Mouse (Mus musculus) activated CD4-positive, CD25-positive, alpha-beta regulatory T cell, adult 9 weeks (primary cell): Measurements from ENCODE around the gene Hist1h2bn. TPM values are rescaled to one million over a fixed set of nuclear protein-coding genes. Genes with fewer than 3 reads are reported as not detected.

Source experiments
- polyA plus RNA-seq: library from polyadenylated mRNA; unstranded; fragments of 100-300 nt; shearing (Covaris generic); gene quantifications from one replicate; pipeline ENCODE4 v1.2.1, GENCODE M21; 2017

Gene Hist1h2bn
- polyA plus RNA-seq = 2.6 TPM

DNA sequence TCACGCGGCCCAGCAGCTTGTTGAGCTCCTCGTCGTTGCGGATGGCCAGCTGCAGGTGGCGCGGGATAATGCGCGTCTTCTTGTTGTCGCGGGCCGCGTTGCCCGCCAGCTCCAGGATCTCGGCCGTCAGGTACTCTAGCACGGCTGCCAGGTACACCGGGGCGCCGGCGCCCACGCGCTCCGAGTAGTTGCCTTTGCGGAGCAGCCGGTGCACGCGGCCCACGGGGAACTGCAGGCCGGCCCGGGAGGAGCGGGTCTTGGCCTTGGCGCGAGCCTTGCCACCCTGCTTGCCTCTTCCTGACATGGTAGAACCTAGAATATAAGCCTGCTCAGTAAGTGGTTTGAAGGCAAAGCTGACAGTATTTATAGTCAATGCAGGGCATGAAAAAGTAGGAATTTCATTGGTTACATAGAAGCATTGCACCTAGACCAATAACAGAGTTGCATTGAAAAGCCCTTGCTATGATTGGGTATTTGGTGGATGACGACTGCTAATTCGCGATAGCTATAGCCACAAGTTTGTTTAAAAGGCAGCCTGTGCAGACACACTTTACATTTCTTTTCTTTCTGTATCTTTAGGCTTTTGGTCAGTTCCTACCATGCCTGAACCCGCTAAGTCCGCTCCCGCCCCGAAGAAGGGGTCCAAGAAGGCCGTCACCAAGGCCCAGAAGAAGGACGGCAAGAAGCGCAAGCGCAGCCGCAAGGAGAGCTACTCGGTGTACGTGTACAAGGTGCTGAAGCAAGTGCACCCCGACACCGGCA is at the start of gene Hist1h2bn, which contains the start of gene Hist1h2ak:
Gene Hist1h2bn (plus strand): TSS at position 600 of the 762 bp plus-strand sequence.
Gene Hist1h2ak (minus strand): TSS at position 304 of the 762 bp plus-strand sequence.

DNA sequence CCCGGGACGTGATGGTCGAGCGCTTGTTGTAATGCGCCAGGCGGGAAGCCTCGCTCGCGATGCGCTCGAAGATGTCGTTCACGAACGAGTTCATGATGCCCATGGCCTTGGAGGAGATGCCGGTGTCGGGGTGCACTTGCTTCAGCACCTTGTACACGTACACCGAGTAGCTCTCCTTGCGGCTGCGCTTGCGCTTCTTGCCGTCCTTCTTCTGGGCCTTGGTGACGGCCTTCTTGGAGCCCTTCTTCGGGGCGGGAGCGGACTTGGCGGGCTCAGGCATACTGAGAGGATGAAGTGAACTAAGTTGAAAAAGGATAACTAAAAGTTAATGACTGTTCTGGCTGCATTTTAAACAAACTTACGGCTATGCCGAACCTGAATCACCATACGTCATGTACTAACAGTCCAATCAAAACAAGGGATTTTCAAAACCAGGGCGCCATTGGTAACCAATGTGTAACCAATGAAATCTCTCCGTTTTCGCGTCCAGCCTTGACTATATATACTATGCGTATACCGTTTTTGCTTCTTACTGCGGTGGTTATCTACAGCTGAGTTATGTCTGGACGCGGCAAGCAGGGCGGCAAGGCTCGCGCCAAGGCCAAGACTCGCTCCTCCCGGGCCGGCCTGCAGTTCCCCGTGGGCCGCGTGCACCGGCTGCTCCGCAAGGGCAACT is 37.9 kb upstream of the Hist1h2bn start, which contains the start of the genes Hist1h2bl and Hist1h2ai:
Gene Hist1h2bl (minus strand): TSS at position 280 of the 676 bp plus-strand sequence.
Gene Hist1h2ai (plus strand): TSS at position 559 of the 676 bp plus-strand sequence.

GRCm38 (mm10) chr13:21717397-21718357 is 36.2 kb upstream of the Hist1h2bn start, which contains the start of gene Hist1h3h:
Gene Hist1h3h (plus strand): TSS chr13:21717659.

GRCm38 (mm10) chr13:21721757-21722372 is 32.1 kb upstream of the Hist1h2bn start, which contains the start of gene Hist1h2bm:
Gene Hist1h2bm (plus strand): TSS chr13:21722044.

DNA sequence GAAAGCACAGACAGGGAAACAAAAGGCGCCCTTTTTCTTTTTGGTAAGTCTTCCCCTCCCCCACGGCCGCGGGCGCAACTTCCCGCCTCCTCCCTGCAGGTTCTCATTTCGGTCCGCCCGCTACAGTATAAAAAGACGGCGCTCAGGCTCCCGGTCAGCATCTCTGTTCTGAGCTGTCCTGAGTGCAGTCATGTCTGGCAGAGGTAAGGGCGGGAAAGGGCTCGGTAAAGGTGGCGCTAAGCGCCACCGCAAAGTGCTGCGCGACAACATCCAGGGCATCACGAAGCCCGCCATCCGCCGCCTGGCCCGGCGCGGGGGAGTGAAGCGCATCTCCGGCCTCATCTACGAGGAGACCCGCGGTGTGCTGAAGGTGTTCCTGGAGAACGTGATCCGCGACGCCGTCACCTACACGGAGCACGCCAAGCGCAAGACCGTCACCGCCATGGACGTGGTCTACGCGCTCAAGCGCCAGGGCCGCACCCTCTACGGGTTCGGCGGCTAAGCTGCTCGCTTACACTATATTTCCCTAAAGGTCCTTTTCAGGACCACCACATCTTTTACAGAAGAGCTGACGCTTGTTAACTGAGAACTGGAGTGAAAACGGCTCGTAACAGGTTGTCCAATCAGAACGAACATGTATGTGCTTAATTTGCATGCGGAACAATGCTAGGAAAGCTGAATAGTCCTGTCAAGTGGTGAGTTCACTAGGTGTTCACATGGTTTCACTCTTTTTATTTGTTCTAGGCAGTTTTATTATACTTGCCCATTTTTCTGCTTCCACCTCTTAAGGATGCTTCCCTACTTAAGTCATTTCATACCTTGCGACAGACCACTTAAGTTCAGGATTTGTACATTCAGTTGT is 18.8 kb upstream of the Hist1h2bn start, which contains the start of gene Hist1h4j:
Gene Hist1h4j (plus strand): TSS at position 159 of the 862 bp plus-strand sequence.

GRCm38 (mm10) chr13:21750159-21751017 is 3.5 kb upstream of the Hist1h2bn start, which contains the start of gene Hist1h4k:
Gene Hist1h4k (minus strand): TSS chr13:21750505.

GRCm38 (mm10) chr13:21779767-21780731 is 26.1 kb downstream of the Hist1h2bn start, which contains the start of gene Hist1h1b:
Gene Hist1h1b (minus strand): TSS chr13:21780625.

GRCm38 (mm10) chr13:21783255-21783617 is 29.3 kb downstream of the Hist1h2bn start, which contains the start of gene Hist1h3i:
Gene Hist1h3i (minus strand): TSS chr13:21783370.

DNA sequence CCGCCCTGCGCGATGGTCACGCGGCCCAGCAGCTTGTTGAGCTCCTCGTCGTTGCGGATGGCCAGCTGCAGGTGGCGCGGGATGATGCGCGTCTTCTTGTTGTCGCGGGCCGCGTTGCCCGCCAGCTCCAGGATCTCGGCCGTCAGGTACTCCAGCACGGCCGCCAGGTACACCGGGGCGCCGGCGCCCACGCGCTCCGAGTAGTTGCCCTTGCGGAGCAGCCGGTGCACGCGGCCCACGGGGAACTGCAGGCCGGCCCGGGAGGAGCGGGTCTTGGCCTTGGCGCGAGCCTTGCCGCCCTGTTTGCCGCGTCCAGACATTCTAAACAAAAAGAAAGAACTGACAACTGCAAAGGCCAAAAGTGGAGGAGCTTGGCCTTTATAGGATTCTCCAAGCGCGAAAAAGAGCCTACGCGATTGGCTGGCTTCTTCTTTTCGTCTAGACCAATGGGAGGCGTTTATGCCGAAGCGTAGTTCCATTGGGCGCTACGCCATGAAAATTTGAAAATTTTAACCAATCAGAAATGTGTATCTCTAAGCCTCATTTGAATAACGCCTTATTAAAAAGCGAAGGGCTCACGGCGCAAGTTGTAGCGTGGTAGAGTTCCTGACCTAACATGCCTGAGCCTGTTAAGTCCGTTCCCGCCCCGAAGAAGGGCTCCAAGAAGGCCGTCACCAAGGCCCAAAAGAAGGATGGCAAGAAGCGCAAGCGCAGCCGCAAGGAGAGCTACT is 33.1 kb downstream of the Hist1h2bn start, which contains the start of the genes Hist1h2an and Hist1h2bp:
Gene Hist1h2an (minus strand): TSS at position 320 of the 731 bp plus-strand sequence.
Gene Hist1h2bp (plus strand): TSS at position 563 of the 731 bp plus-strand sequence.

Other genes with a start within 250 kb of the Hist1h2bn start
- gene Zkscan8, start 223.0 kb upstream of the Hist1h2bn start, polyA plus RNA-seq = 9.4 TPM
- not detected for gene Olfr1366, start 211.3 kb upstream of the Hist1h2bn start, polyA plus RNA-seq
- gene Olfr1535, start 194.2 kb upstream of the Hist1h2bn start, polyA plus RNA-seq = not detected
- gene Olfr1364, start 172.4 kb upstream of the Hist1h2bn start, polyA plus RNA-seq = not detected
- not detected for gene Olfr1362, start 140.1 kb upstream of the Hist1h2bn start, polyA plus RNA-seq
- gene Olfr11, start 111.6 kb upstream of the Hist1h2bn start, polyA plus RNA-seq = not detected
- gene Olfr1361, start 90.7 kb upstream of the Hist1h2bn start, polyA plus RNA-seq = not detected
- not detected for gene Olfr1360, start 76.7 kb upstream of the Hist1h2bn start, polyA plus RNA-seq
- gene Olfr1359, start 56.0 kb upstream of the Hist1h2bn start, polyA plus RNA-seq = not detected
- not detected for gene Hist1h2bl, start 38.0 kb upstream of the Hist1h2bn start, polyA plus RNA-seq
- gene Hist1h2ai, start 37.7 kb upstream of the Hist1h2bn start, polyA plus RNA-seq = not detected
- gene Hist1h3h, start 36.5 kb upstream of the Hist1h2bn start, polyA plus RNA-seq = not detected
- gene Hist1h2bm, start 32.1 kb upstream of the Hist1h2bn start, polyA plus RNA-seq = 0.72 TPM
- gene Hist1h4j, start 19.1 kb upstream of the Hist1h2bn start, polyA plus RNA-seq = 0.42 TPM
- 15.6 TPM for gene Hist1h4k, start 3.6 kb upstream of the Hist1h2bn start, polyA plus RNA-seq
- 2.0 TPM for gene Hist1h2ak, start 296 bp upstream of the Hist1h2bn start, polyA plus RNA-seq
- gene Hist1h1b, start 26.5 kb downstream of the Hist1h2bn start, polyA plus RNA-seq = 10.2 TPM
- not detected for gene Hist1h3i, start 29.2 kb downstream of the Hist1h2bn start, polyA plus RNA-seq
- not detected for gene Hist1h2an, start 33.1 kb downstream of the Hist1h2bn start, polyA plus RNA-seq
- gene Hist1h2bp, start 33.3 kb downstream of the Hist1h2bn start, polyA plus RNA-seq = 1.8 TPM
- 9.2 TPM for gene Hist1h2bq, start 56.1 kb downstream of the Hist1h2bn start, polyA plus RNA-seq
- gene Hist1h2ao, start 56.3 kb downstream of the Hist1h2bn start, polyA plus RNA-seq = not detected
- gene Hist1h4m, start 57.6 kb downstream of the Hist1h2bn start, polyA plus RNA-seq = 32.8 TPM
- gene Hist1h4n, start 78.1 kb downstream of the Hist1h2bn start, polyA plus RNA-seq = 20.2 TPM
- 122 TPM for gene Hist1h2ap, start 79.4 kb downstream of the Hist1h2bn start, polyA plus RNA-seq
- 8.9 TPM for gene Hist1h2br, start 79.6 kb downstream of the Hist1h2bn start, polyA plus RNA-seq
- 0.32 TPM for gene Zfp184, start 191.0 kb downstream of the Hist1h2bn start, polyA plus RNA-seq
- gene Pom121l2, start 227.1 kb downstream of the Hist1h2bn start, polyA plus RNA-seq = not detected